Mouse (Mus musculus) small intestine, adult 10 weeks (tissue): ENCODE results near the gene Ccdc172. TPM values are rescaled to one million over a fixed set of nuclear protein-coding genes. Genes with fewer than 3 reads are reported as not detected.

Experiments used
- polyA plus RNA-seq: library from polyadenylated mRNA; stranded (reverse); fragments of 350-450 nt; fragmentation: Illumina TruSeq; extraction: RNeasy Lipid Tissue Mini Kit (QIAGEN cat#74804); gene quantifications from one replicate; pipeline ENCODE4 v1.2.3, GENCODE M21; 2014; ENCODE audit warnings: low replicate concordance

Ccdc172 gene
- polyA plus RNA-seq: not detected

DNA sequence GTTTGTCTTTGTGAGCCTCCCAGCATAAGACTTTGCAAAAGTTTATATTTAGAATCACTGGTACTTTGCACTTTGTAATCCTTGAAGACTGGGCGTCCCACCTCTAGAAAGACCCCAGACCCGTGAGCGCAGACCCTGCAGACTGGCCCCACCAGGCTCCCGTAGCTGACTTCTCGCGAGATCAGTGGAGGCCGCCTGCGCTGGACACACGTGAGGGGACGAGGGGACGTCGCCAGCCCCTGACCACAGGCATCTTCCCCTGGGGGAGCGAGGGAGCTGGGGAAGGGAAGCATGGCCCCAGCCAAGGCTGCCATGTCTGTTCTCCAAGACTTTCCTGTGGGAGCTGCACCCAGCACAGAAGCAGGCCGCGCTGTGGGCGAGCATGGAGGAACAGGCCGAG, at the start of gene Ccdc172:
TSS of gene Ccdc172 (plus strand) at position 176 of the 400 bp plus-strand sequence.

Other genes with a start within 250 kb of the Ccdc172 start
- 1.4 TPM for gene Gfra1, start 56.1 kb upstream of the Ccdc172 start, polyA plus RNA-seq
- gene Pnlip, start 140.5 kb downstream of the Ccdc172 start, polyA plus RNA-seq: 1,589 TPM
- gene Pnliprp1, start 216.9 kb downstream of the Ccdc172 start, polyA plus RNA-seq: 272 TPM
- gene Pnliprp2, start 247.7 kb downstream of the Ccdc172 start, polyA plus RNA-seq: 124 TPM